Mouse (Mus musculus): ENCODE results near the gene Myh10. TPM values are rescaled to one million over a fixed set of nuclear protein-coding genes. Genes with fewer than 3 reads are reported as not detected.
A peak's percentile ranks its signal among the peaks of the same experiment; 100 is the strongest.

Myh10 gene
- total and polyA plus RNA-seq, 2 experiments from 2014 or later = 69.9 to 185 TPM

DNA sequence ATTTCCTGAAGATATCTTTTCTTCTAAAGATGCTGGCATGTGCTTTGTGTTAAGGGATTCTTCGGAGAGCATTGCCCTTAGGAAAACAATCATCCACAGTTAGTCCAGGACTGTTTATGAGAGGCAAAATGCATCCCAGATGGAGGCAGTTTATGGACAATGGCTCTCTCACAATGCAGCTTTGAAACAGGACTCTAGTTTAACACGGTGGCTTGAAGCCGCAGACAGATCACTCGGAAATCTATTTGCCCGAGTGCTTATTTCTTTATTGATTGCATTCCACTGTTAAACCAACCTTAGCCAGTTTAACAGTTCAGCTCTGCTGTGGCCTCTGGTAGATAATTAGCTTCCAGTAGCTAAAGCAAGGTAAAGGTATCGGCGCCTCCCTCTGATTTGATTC, 62.9 kb downstream of the Myh10 start:
- H3K36me3 ChIP-seq (ENCODE audit: insufficient read depth, low read length) = peaks cover 5% of the 10 kb centered on the region; the same call in 1 of the 2 replicates
- no peak for TF ChIP-seq CTCF (IDR thresholded peaks at IDR 0.05; ENCODE audit: low read depth)
- no peak overlapping the region for H3K9ac ChIP-seq (replicated peaks; ENCODE audit: low read length)
- H3K4me1 ChIP-seq (ENCODE audit: insufficient read depth, low read length) = 0 out of 2 replicates have a peak, but pooled peaks cover 3% of the 10 kb centered on the region
- DNase-seq (ENCODE audit: low spot score) = no peak
- no peak for ATAC-seq
- no peak overlapping the region for H3K27ac ChIP-seq
- no peak overlapping the region for H3K4me2 ChIP-seq (ENCODE audit: low read depth, low read length)
- no peak overlapping the region for H3K4me3 ChIP-seq (ENCODE audit: low read length)
- no peaks in the 10 kb centered on the region for H3K27me3 ChIP-seq (ENCODE audit: insufficient read depth, low read length)
- no peaks in the 10 kb centered on the region for H3K9me3 ChIP-seq (ENCODE audit: low read length)
- 57% methylated on average over 7 of the region's 7 CpGs for WGBS

DNA sequence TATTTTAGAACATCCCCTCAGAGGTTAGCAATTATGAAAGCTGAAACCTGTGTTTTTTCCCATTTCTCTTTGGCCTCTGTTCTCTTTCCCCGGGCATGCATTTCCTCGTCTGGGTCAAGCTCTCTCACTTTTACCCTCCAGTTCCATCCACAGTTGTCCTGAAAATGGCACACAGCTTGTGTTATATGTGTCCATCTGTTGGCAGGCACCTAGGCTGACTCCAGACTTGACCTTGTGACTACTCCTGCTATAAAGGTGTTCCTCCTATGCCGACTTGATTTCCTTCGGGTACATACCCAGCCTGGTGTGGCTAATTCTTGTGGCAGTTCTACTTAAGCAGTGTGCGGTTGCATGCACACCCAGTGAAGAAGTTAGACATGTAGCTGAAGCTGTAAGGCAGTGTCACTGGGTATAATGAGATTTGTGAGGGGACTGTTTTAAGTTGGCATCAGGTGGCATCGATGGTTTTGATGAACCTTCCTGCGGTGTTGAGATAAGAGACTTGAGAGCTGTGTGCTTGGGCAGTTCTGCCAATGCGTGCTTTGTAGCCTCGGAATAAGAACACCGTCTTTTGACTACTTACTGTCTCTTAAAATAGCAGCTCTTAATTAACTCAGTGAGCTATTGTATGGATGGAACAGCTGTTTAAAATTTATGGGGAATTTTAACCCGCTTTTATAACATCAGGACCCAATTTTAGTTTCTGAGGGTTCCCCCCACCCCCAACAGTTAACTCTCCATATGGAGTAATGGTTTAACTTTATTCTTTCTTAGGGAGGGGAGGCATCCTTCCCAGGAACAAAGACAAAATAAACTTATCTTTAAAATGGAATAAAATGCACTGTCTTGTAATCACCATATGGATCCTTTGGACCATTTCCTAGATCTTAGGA, 65.3 kb downstream of the Myh10 start:
- WGBS = 70% methylated on average over 11 of the region's 11 CpGs
- H3K36me3 ChIP-seq (ENCODE audit: insufficient read depth, low read length) = no peaks in the 10 kb centered on the region; the same call in none of the 2 replicates
- no peaks in the 10 kb centered on the region for H3K9me3 ChIP-seq (ENCODE audit: low read length)
- H3K4me2 ChIP-seq (ENCODE audit: low read depth, low read length) = no peak overlapping the region
- no peak overlapping the region for H3K9ac ChIP-seq (replicated peaks; ENCODE audit: low read length)
- TF ChIP-seq CTCF (IDR thresholded peaks at IDR 0.05; ENCODE audit: low read depth) = no peak
- H3K4me1 ChIP-seq (ENCODE audit: insufficient read depth, low read length) = 0 out of 2 replicates have a peak, but pooled peaks cover 3% of the 10 kb centered on the region
- H3K4me3 ChIP-seq (ENCODE audit: low read length) = no peak overlapping the region
- no peaks in the 10 kb centered on the region for H3K27me3 ChIP-seq (ENCODE audit: insufficient read depth, low read length)
- no peak overlapping the region for H3K27ac ChIP-seq
- DNase-seq (ENCODE audit: low spot score) (no peak), ATAC-seq (no peak)

DNA sequence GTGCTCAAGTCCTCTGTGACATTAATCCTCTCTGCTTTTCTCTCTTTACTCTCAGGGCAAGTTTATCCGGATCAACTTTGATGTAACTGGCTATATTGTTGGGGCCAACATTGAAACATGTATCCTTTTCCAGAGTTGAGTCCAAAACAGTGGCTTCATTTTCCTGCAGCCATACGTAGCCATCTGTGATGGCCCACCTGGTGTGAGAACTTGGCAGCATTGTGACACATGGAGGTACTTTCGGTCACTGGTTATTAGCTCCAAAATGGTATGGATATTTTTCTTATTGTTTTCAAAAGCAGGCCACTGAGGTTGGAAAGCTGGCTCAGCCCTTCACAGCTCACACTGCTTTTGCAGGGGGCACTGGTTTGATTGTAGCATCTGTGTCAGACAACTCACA, 68.3 kb downstream of the Myh10 start:
- no peak for TF ChIP-seq CTCF (IDR thresholded peaks at IDR 0.05; ENCODE audit: low read depth)

DNA sequence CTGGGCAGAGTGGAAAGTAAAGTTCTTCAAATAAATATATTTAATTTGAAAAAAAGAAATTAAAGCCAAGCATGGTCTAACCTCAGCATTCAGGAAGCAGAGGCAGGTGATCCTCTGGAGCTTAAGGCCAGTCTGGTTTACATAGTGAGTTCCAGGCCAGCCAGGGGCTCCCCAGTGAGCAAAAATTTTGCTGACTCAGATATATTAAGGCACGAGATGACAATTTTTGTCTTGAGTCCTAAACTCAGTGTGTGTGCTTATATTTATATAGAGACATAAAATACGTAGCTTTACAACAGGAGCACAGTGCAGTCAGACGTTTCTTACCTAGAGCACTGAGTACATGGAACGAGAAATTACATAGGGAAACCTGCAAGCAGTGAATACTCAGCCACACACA, 69.8 kb downstream of the Myh10 start:
- Histone ChIP-seq H3K4me2 (ENCODE audit: low read depth, low read length) (no peak overlapping the region), H3K27ac (no peak overlapping the region), H3K36me3 (ENCODE audit: insufficient read depth, low read length) (peaks cover 42% of the 10 kb centered on the region), H3K9me3 (ENCODE audit: low read length) (no peaks in the 10 kb centered on the region), H3K9ac (replicated peaks; ENCODE audit: low read length) (no peak overlapping the region), H3K4me3 (ENCODE audit: low read length) (no peak overlapping the region), H3K27me3 (ENCODE audit: insufficient read depth, low read length) (no peaks in the 10 kb centered on the region), H3K4me1 (ENCODE audit: insufficient read depth, low read length) (no peaks in the 10 kb centered on the region)
- no peak for DNase-seq (ENCODE audit: low spot score)
- WGBS = 86% methylated on average over 4 of the region's 4 CpGs
- no peak for ATAC-seq
- TF ChIP-seq CTCF (IDR thresholded peaks at IDR 0.05; ENCODE audit: low read depth) = no peak

More for the DNA sequence above, 68.3 kb downstream of the Myh10 start:
- H3K4me3 ChIP-seq (ENCODE audit: low read length) = no peak overlapping the region
- H3K27ac ChIP-seq = no peak overlapping the region
- ATAC-seq (no peak), DNase-seq (ENCODE audit: low spot score) (peak; percentile 49)
- H3K36me3 ChIP-seq (ENCODE audit: insufficient read depth, low read length) = peaks cover 28% of the 10 kb centered on the region
- 63% methylated on average over 3 of the region's 3 CpGs for WGBS
- H3K9ac ChIP-seq (replicated peaks; ENCODE audit: low read length) = no peak overlapping the region
- no peaks in the 10 kb centered on the region for H3K4me1 ChIP-seq (ENCODE audit: insufficient read depth, low read length)
- no peaks in the 10 kb centered on the region for H3K27me3 ChIP-seq (ENCODE audit: insufficient read depth, low read length)
- no peaks in the 10 kb centered on the region for H3K9me3 ChIP-seq (ENCODE audit: low read length)
- no peak overlapping the region for H3K4me2 ChIP-seq (ENCODE audit: low read depth, low read length)

DNA sequence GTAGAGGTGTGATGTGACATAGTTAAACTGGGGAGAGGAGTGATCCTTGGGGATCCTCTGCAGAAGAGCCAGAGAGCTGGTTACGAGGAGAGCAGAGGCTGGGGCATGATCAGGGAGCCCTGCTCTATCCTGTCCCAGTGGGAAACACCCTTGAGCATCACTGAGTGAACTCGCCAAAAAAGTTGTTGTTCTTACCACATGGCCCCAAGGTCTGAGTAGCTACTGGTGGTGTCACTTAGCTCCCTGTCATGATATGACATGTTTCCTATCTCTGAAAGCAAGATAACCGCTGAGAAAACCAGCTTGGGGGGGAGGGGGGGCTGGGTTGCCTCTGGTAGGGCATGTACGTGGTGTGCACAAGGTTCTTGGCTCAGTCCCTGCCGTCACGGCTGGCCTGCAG, 70.3 kb downstream of the Myh10 start:
- Histone ChIP-seq H3K4me2 (ENCODE audit: low read depth, low read length) (no peak overlapping the region), H3K9me3 (ENCODE audit: low read length) (no peaks in the 10 kb centered on the region), H3K9ac (replicated peaks; ENCODE audit: low read length) (no peak overlapping the region), H3K27ac (no peak overlapping the region), H3K36me3 (ENCODE audit: insufficient read depth, low read length) (peaks cover 45% of the 10 kb centered on the region), H3K4me1 (ENCODE audit: insufficient read depth, low read length) (no peaks in the 10 kb centered on the region), H3K27me3 (ENCODE audit: insufficient read depth, low read length) (no peaks in the 10 kb centered on the region), H3K4me3 (ENCODE audit: low read length) (no peak overlapping the region)
- no peak for DNase-seq (ENCODE audit: low spot score)
- ATAC-seq = no peak
- 80% methylated on average over 6 of the region's 6 CpGs for WGBS
- TF ChIP-seq CTCF (IDR thresholded peaks at IDR 0.05; ENCODE audit: low read depth) = no peak

DNA sequence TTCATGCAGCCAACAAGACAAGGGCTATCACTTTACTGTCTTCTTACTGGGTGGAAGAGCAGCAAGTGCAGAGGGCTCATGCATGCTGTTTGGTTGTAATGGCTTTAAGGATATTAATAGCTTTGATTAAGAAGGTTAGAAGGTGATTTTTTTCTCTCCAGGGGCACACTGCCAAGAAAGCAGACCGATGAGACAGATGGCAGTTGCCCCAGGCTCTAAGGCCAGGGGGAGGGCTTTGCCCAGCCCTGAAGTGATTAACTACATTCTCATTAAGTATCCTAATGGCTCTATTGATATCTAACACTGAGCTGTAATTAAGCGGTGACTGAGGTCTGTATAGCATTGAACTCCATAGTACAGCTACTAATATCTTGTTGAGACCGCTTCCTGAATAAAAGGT, 73.3 kb downstream of the Myh10 start:
- 30% methylated on average over 3 of the region's 3 CpGs for WGBS
- ATAC-seq = no peak
- no peaks in the 10 kb centered on the region for H3K27me3 ChIP-seq (ENCODE audit: insufficient read depth, low read length)
- H3K4me3 ChIP-seq (ENCODE audit: low read length) = no peak overlapping the region
- no peaks in the 10 kb centered on the region for H3K9me3 ChIP-seq (ENCODE audit: low read length)
- peak; percentile 63 for DNase-seq (ENCODE audit: low spot score)
- H3K9ac ChIP-seq (replicated peaks; ENCODE audit: low read length) = no peak overlapping the region
- no peak overlapping the region for H3K4me2 ChIP-seq (ENCODE audit: low read depth, low read length)
- peaks cover 72% of the 10 kb centered on the region for H3K36me3 ChIP-seq (ENCODE audit: insufficient read depth, low read length)
- no peak overlapping the region for H3K27ac ChIP-seq
- no peak for TF ChIP-seq CTCF (IDR thresholded peaks at IDR 0.05; ENCODE audit: low read depth)
- no peaks in the 10 kb centered on the region for H3K4me1 ChIP-seq (ENCODE audit: insufficient read depth, low read length)

All from hindbrain, postnatal 0 days (tissue).